16 mouse cellular contexts compared by ENCODE assay signal in the genomic region with DNA sequence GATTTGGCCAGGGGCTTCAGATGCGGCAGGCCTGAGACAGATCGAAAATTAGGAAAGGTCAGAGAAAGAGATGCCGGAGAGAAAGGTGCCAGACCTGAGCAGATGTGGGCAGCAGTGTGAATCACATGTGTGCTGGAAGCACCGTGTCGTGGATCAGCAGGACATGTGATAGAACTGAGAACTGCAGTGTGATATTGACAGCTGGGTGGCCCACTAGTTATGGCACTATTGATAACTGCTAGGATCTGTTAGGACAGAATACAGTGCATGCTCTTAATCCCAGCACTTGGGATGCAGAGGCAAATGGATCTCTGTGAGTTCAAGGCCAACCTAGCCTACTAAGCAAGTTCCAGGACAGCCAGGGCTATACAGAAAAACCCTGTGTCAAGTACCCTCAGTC.
"Had no signal": no experiment of that assay in that cellular context is flagged by ENCODE, and none has a peak within 500 bp of the region (broad histone marks: within the 10 kb centered on the region; RNA-seq: fewer than 3 reads in every experiment).

No protein-coding gene starts in this region.

- H3K9me3 ChIP-seq: limb, embryonic 12.5 days; lung, embryonic 15.5 days; midbrain, embryonic 12.5 days; neural tube, embryonic 13.5 days had no signal

- H3K27me3 ChIP-seq: limb, embryonic 12.5 days; lung, embryonic 15.5 days; midbrain, embryonic 12.5 days; neural tube, embryonic 13.5 days had no signal

- H3K4me3 ChIP-seq: layer of hippocampus, adult 2 months; limb, embryonic 12.5 days; lung, embryonic 15.5 days; midbrain, embryonic 12.5 days; neural tube, embryonic 13.5 days had no signal

- DNase-seq: kidney, adult 11 months; kidney, adult 9 months; kidney, postnatal 36 days; lung, postnatal 14 days; retina, postnatal 1 day; right cerebral cortex, postnatal 4 days; spleen, adult 18-20 months; thymus, postnatal 36 days had no signal

- H3K4me2 ChIP-seq: limb, embryonic 12.5 days; lung, embryonic 15.5 days; midbrain, embryonic 12.5 days; neural tube, embryonic 13.5 days had no signal

- H3K9ac ChIP-seq: limb, embryonic 12.5 days; lung, embryonic 15.5 days; midbrain, embryonic 12.5 days; neural tube, embryonic 13.5 days had no signal

- ATAC-seq: midbrain, embryonic 16.5 days had no signal

- H3K36me3 ChIP-seq: limb, embryonic 12.5 days; lung, embryonic 15.5 days; midbrain, embryonic 12.5 days; neural tube, embryonic 13.5 days had no signal

- H3K27ac ChIP-seq: kidney, postnatal 0 days; limb, embryonic 12.5 days; lung, embryonic 15.5 days; macrophage; midbrain, embryonic 12.5 days; neural tube, embryonic 13.5 days had no signal
